Mouse (Mus musculus): ENCODE measurements at regions not wholly inside any gene's neighbourhood (a gene's known extent, or its start where the extent isn't known, plus 50 kb on each side); places are given as distances from the start of the nearest gene placed in this dataset.
A peak's percentile ranks its signal among the peaks of the same experiment; 100 is the strongest.

- no peak for DNase-seq (ENCODE audit: low spot score in 2 of 2)
Observed at GRCm38 (mm10) chr10:29921658-29922057, 278.7 kb downstream of the Cenpw start.

- no peak for DNase-seq (ENCODE audit: low spot score in 2 of 2)
Observed at GRCm38 (mm10) chr10:29897780-29898363, 302.5 kb downstream of the Cenpw start.

GRCm38 (mm10) chr10:29864566-29864965 is 328.9 kb upstream of the Rspo3 start:
- DNase-seq (ENCODE audit: low spot score in 2 of 2), result no peak

GRCm38 (mm10) chr10:29855749-29856313 is 320.2 kb upstream of the Rspo3 start:
- no peak for DNase-seq (ENCODE audit: low spot score in 2 of 2)

- no peak for DNase-seq (ENCODE audit: low spot score in 2 of 2)
Observed at GRCm38 (mm10) chr10:29852516-29852915, 316.8 kb upstream of the Rspo3 start.

- DNase-seq (ENCODE audit: low spot score in 2 of 2), result no peak
Observed at GRCm38 (mm10) chr10:29824939-29825658, 289.4 kb upstream of the Rspo3 start.

GRCm38 (mm10) chr10:29824413-29824812 is 288.7 kb upstream of the Rspo3 start:
- DNase-seq (ENCODE audit: low spot score in 2 of 2), result no peak

- no peak for DNase-seq (ENCODE audit: low spot score in 2 of 2)
Observed at GRCm38 (mm10) chr10:29823177-29823576, 287.5 kb upstream of the Rspo3 start.

GRCm38 (mm10) chr10:29803915-29804545 is 268.4 kb upstream of the Rspo3 start:
- DNase-seq (ENCODE audit: low spot score in 2 of 2), result peak in 1 of 2 experiments; percentile 14

- DNase-seq (ENCODE audit: low spot score in 2 of 2), result no peak
Observed at GRCm38 (mm10) chr10:29802637-29803036, 267.0 kb upstream of the Rspo3 start.

- DNase-seq (ENCODE audit: low spot score in 2 of 2), result no peak
Observed at GRCm38 (mm10) chr10:29794663-29795062, 259.0 kb upstream of the Rspo3 start.

GRCm38 (mm10) chr10:29786220-29786810 is 250.6 kb upstream of the Rspo3 start:
- DNase-seq (ENCODE audit: low spot score in 2 of 2), result no peak

- DNase-seq (ENCODE audit: low spot score in 2 of 2), result no peak
Observed at GRCm38 (mm10) chr10:29736677-29737076, 201.0 kb upstream of the Rspo3 start.

GRCm38 (mm10) chr10:29725319-29725718 is 189.7 kb upstream of the Rspo3 start:
- no peak for DNase-seq (ENCODE audit: low spot score in 2 of 2)

GRCm38 (mm10) chr10:29710967-29711366 is 175.3 kb upstream of the Rspo3 start:
- DNase-seq (ENCODE audit: low spot score in 2 of 2), result no peak

GRCm38 (mm10) chr10:29708653-29709052 is 173.0 kb upstream of the Rspo3 start:
- no peak for DNase-seq (ENCODE audit: low spot score in 2 of 2)

- no peak for DNase-seq (ENCODE audit: low spot score in 2 of 2)
Observed at GRCm38 (mm10) chr10:29693009-29693935, 157.6 kb upstream of the Rspo3 start.

GRCm38 (mm10) chr10:29689529-29689928 is 153.9 kb upstream of the Rspo3 start:
- DNase-seq (ENCODE audit: low spot score in 2 of 2), result no peak

- no peak for DNase-seq (ENCODE audit: low spot score in 2 of 2)
Observed at GRCm38 (mm10) chr10:29686982-29687381, 151.3 kb upstream of the Rspo3 start.

GRCm38 (mm10) chr10:29674377-29674776 is 138.7 kb upstream of the Rspo3 start:
- no peak for DNase-seq (ENCODE audit: low spot score in 2 of 2)

GRCm38 (mm10) chr10:29661752-29662151 is 126.1 kb upstream of the Rspo3 start:
- DNase-seq (ENCODE audit: low spot score in 2 of 2), result no peak

Measured in urinary bladder, adult 18-20 months (tissue).